ENCODE assay signal across 22 mouse cellular contexts in genomic region chr16:95870291-95870690, GRCm38 (mm10).
DNase-seq lines count a peak whose midpoint lies in the region; ATAC-seq lines count a peak whose summit lies in the region.
"Had no signal": no experiment of that assay in that cellular context is flagged by ENCODE, and none has a peak within 500 bp of the region (broad histone marks: within the 10 kb centered on the region; RNA-seq: fewer than 3 reads in every experiment).

No protein-coding gene starts in this region.

- H3K27ac ChIP-seq in heart, embryonic 10.5 days, result 0 out of 2 replicates have a peak overlapping the region, but pooled peaks have one; percentile 10
- peak overlapping the region; percentile 91 for H3K27ac ChIP-seq in brown adipose tissue, adult 24 weeks (replicated peaks; ENCODE audit: low read depth, low read length)
- H3K27ac ChIP-seq in limb, embryonic 13.5 days, result no peak overlapping the region; the same call in 1 of the 2 replicates
- H3K27ac ChIP-seq: embryonic facial prominence, embryonic 12.5 days; forebrain, embryonic 13.5 days; hindbrain, embryonic 15.5 days; kidney, embryonic 15.5 days had no signal

- H3K9ac ChIP-seq in limb, embryonic 13.5 days, result 0 out of 2 replicates have a peak overlapping the region, but pooled peaks have one; percentile 31
- H3K9ac ChIP-seq: embryonic facial prominence, embryonic 12.5 days; forebrain, embryonic 13.5 days; hindbrain, embryonic 15.5 days; kidney, embryonic 15.5 days had no signal

- no peak for ATAC-seq in limb, embryonic 13.5 days (ENCODE audit: low FRiP score, low read depth)
- ATAC-seq: forebrain, embryonic 13.5 days; intestine, embryonic 16.5 days had no signal

- H3K9me3 ChIP-seq in heart, embryonic 10.5 days, result no peaks in the 10 kb centered on the region
- no peaks in the 10 kb centered on the region for H3K9me3 ChIP-seq in limb, embryonic 13.5 days
- H3K9me3 ChIP-seq: embryonic facial prominence, embryonic 12.5 days; forebrain, embryonic 13.5 days; hindbrain, embryonic 15.5 days; kidney, embryonic 15.5 days; megakaryocyte, embryonic 14.5 days had no signal

- peak; percentile 70 for DNase-seq in heart, embryonic 10.5 days (ENCODE audit: low spot score)
- no peak for DNase-seq in heart, adult 8-10 months (ENCODE audit: low spot score)
- peak; percentile 88 for DNase-seq in thymus, postnatal 14 days
- no peak for DNase-seq in urinary bladder, postnatal 25 days (ENCODE audit: low spot score)
- no peak for DNase-seq in cerebellum, postnatal 14 days
- DNase-seq: cerebellum, adult 9-10 months; gastrocnemius, postnatal 14 days; heart, postnatal 14 days; lung, adult 18-20 months; lung, postnatal 14 days; midbrain, embryonic 14.5 days; spleen, adult 18-20 months had no signal

- H3K4me1 ChIP-seq in heart, embryonic 10.5 days, result peaks cover 6% of the 10 kb centered on the region; the same call in 1 of the 2 replicates
- H3K4me1 ChIP-seq in brown adipose tissue, adult 24 weeks (ENCODE audit: control insufficient read depth, insufficient read depth, insufficient read length, low read length), result peaks cover 22% of the 10 kb centered on the region
- H3K4me1 ChIP-seq in limb, embryonic 13.5 days, result peaks cover 19% of the 10 kb centered on the region
- H3K4me1 ChIP-seq: forebrain, embryonic 13.5 days; hindbrain, embryonic 15.5 days; kidney, embryonic 15.5 days had no signal

- H3K4me3 ChIP-seq in heart, embryonic 10.5 days, result no peak overlapping the region
- no peak overlapping the region for H3K4me3 ChIP-seq in brown adipose tissue, adult 24 weeks (ENCODE audit: insufficient read depth, low read depth, low read length)
- H3K4me3 ChIP-seq in limb, embryonic 13.5 days, result no peak overlapping the region
- H3K4me3 ChIP-seq: embryonic facial prominence, embryonic 12.5 days; erythroblast, embryonic 14.5 days; forebrain, embryonic 13.5 days; hindbrain, embryonic 15.5 days; kidney, embryonic 15.5 days; megakaryocyte, embryonic 14.5 days had no signal

- H3K36me3 ChIP-seq in heart, embryonic 10.5 days, result no peaks in the 10 kb centered on the region
- H3K36me3 ChIP-seq in limb, embryonic 13.5 days, result no peaks in the 10 kb centered on the region
- H3K36me3 ChIP-seq: embryonic facial prominence, embryonic 12.5 days; hindbrain, embryonic 15.5 days; kidney, embryonic 15.5 days had no signal

- no peaks in the 10 kb centered on the region for H3K27me3 ChIP-seq in heart, embryonic 10.5 days (ENCODE audit: insufficient read depth, poor library complexity, severe bottlenecking)
- H3K27me3 ChIP-seq in limb, embryonic 13.5 days, result no peaks in the 10 kb centered on the region
- H3K27me3 ChIP-seq: embryonic facial prominence, embryonic 12.5 days; forebrain, embryonic 13.5 days; hindbrain, embryonic 15.5 days; kidney, embryonic 15.5 days had no signal

- H3K4me2 ChIP-seq in limb, embryonic 13.5 days (replicated peaks), result no peak overlapping the region
- H3K4me2 ChIP-seq: embryonic facial prominence, embryonic 12.5 days; forebrain, embryonic 13.5 days; hindbrain, embryonic 15.5 days; kidney, embryonic 15.5 days; liver, embryonic 11.5 days had no signal

- 67% methylated on average over 2 of the region's 2 CpGs for whole genome bisulfite sequencing in heart, embryonic 10.5 days
- WGBS in limb, embryonic 13.5 days, result 47% methylated on average over 2 of the region's 2 CpGs

Comparison
In these comparisons a context has a peak if more than half of its experiments do, and no peak if none do; other contexts are left out.
1. DNase-seq: peak in heart, embryonic 10.5 days (single experiment) and thymus, postnatal 14 days (single experiment); none in heart, adult 8-10 months (single experiment), urinary bladder, postnatal 25 days (single experiment) and cerebellum, postnatal 14 days (0 of 2).